Mouse (Mus musculus) embryonic facial prominence, embryonic 13.5 days (tissue): ENCODE measurements around the gene Gpr132. TPM values are rescaled to one million over a fixed set of nuclear protein-coding genes. Genes with fewer than 3 reads are reported as not detected.

Source experiments
- ATAC-seq: fragments of 200-750 bp; cut with Nextera tagmentation; 2 replicates; pipeline ENCODE4 v1.8.0; 2017; ENCODE audit warnings: low read depth; ENCODE audit not compliant: insufficient number of reproducible peaks, insufficient read depth, low FRiP score, low TSS enrichment
- H3K27ac ChIP-seq: fragments of 300-500 bp; sonication (generic); 2 replicates; pipeline ENCODE4 v1.5.1; 2015; ENCODE audit warnings: moderate library complexity, mild to moderate bottlenecking, inconsistent platforms
- H3K27me3 ChIP-seq: fragments of 300-500 bp; sonication (generic); 2 replicates; pipeline ENCODE4 v1.6.1; 2015; ENCODE audit warnings: mild to moderate bottlenecking, inconsistent platforms
- H3K36me3 ChIP-seq: fragments of 300-500 bp; sonication (generic); 2 replicates; pipeline ENCODE4 v1.6.1; 2015; ENCODE audit warnings: mild to moderate bottlenecking, inconsistent platforms
- H3K4me1 ChIP-seq: fragments of 300-500 bp; sonication (generic); 2 replicates; pipeline ENCODE4 v1.6.1; 2015; ENCODE audit warnings: inconsistent platforms
- H3K4me2 ChIP-seq: fragments of 300-500 bp; sonication (generic); 2 replicates; pipeline ENCODE4 v1.6.1; 2015; ENCODE audit warnings: moderate library complexity, mild to moderate bottlenecking, inconsistent platforms
- H3K4me3 ChIP-seq: fragments of 300-500 bp; sonication (generic); 2 replicates; pipeline ENCODE4 v1.5.1; 2015; ENCODE audit warnings: mild to moderate bottlenecking, inconsistent platforms
- H3K9ac ChIP-seq: fragments of 300-500 bp; sonication (generic); 2 replicates; pipeline ENCODE4 v1.6.1; 2015; ENCODE audit warnings: mild to moderate bottlenecking, inconsistent platforms
- H3K9me3 ChIP-seq: fragments of 300-500 bp; sonication (generic); 2 replicates; pipeline ENCODE4 v1.6.1; 2016; ENCODE audit warnings: inconsistent platforms
- WGBS: fragments of 180-500 bp; shearing (Covaris S2); methylation state at CpG from one replicate; pipeline ENCODE4 v1.1.7; 2015; ENCODE audit warnings: mixed read lengths; 5-methylcytosine and 5-hydroxymethylcytosine counted together
- polyA plus RNA-seq: library from polyadenylated mRNA; unstranded; fragments of >200 nt; fragmentation: Nextera tagmentation; extraction: Ambion mirVana; gene quantifications from 2 replicates; pipeline ENCODE4 v1.2.1, GENCODE M21; 2015

The Gpr132 gene
- polyA plus RNA-seq, 1 experiment from 2014 or later = not detected

DNA sequence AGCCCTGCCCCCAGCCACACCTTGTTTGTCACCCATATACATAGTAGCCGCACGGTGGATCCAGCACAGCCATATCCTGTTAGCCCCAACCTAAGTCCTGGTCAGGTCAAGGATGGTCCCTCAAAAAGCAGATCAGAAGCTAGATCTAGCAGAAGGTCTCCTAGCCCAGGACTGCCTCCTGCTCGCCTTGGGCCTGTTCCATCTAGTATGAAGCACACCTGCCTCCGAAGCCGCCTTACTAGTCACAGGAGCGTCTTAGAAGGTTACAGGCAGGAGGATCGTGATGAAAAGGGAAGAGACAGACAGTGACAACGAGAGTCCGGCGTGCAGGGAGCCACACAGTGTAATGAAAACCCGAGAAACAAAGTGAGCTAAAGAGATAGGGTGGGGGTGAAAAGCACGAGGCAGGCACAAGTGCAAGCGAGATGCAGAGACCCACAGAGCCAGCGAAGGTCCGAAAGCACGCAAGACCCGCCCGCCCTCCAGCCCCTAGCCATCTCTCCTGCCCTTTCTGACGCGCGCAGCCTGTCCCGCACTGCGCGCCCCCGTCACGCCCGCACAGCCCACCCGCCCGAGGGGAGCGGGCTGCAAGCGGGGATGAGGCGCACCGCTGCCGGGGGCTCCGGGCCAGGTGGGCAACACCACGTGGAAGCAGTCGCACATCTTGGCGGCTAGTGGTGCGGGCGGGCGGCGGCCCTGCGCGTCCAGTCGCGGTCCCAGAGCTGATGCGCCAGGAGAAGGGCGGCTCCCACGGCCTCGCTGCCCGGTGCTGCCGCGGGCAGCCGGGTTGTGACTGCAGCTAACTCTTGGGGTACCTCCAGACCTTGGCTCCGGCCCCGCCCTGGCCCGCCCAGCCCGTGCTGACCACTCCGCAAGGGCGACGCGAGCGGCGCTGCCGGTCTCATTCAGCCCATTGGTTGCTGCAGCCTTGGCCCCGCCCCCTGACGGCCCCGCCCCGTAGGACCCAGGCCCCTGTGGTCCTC lies 65.9 kb downstream of the Gpr132 start, which contains the start of gene Ahnak2:
Ahnak2 (minus strand) TSS at position 794 of the 983 bp plus-strand sequence.
- Histone ChIP-seq H3K4me2 (peak within 1 kb of the TSS; percentile 100), H3K27me3 (peaks cover 38% of the 10 kb centered on the region), H3K36me3 (no peaks in the 10 kb centered on the region), H3K9ac (peak within 1 kb of the TSS; percentile 72), H3K4me1 (peaks cover 46% of the 10 kb centered on the region), H3K4me3 (peak within 1 kb of the TSS; percentile 56), H3K27ac (no peak within 1 kb of the TSS), H3K9me3 (no peaks in the 10 kb centered on the region)
- no peak for ATAC-seq
- 8% methylated on average over 42 of the region's 69 CpGs for WGBS

Other genes starting within 250 kb of the Gpr132 start
- gene Adssl1, start 248.2 kb downstream of the Gpr132 start, polyA plus RNA-seq = 4.3 and 4.4 TPM in 2 replicates
- gene Siva1, start 223.5 kb downstream of the Gpr132 start, polyA plus RNA-seq = 249 and 252 TPM in 2 replicates
- 49.7 and 60.0 TPM in 2 replicates for gene Akt1, start 193.3 kb downstream of the Gpr132 start, polyA plus RNA-seq
- gene Zbtb42, start 189.4 kb downstream of the Gpr132 start, polyA plus RNA-seq = 2.3 and 3.1 TPM in 2 replicates
- gene Cep170b, start 147.8 kb downstream of the Gpr132 start, polyA plus RNA-seq = 13.8 and 16.7 TPM in 2 replicates
- 6.1 and 7.3 TPM in 2 replicates for gene Pld4, start 107.6 kb downstream of the Gpr132 start, polyA plus RNA-seq
- 0.95 and 1.2 TPM in 2 replicates for gene Ahnak2, start 65.6 kb downstream of the Gpr132 start, polyA plus RNA-seq
- 8.3 and 9.8 TPM in 2 replicates for gene Clba1, start 59.3 kb downstream of the Gpr132 start, polyA plus RNA-seq
- 139 and 147 TPM in 2 replicates for gene Cdca4, start 38.8 kb downstream of the Gpr132 start, polyA plus RNA-seq
- gene Jag2, start 61.5 kb upstream of the Gpr132 start, polyA plus RNA-seq = 7.4 and 11.5 TPM in 2 replicates
- gene Nudt14, start 73.9 kb upstream of the Gpr132 start, polyA plus RNA-seq = 83.4 and 103 TPM in 2 replicates
- 29.3 and 29.5 TPM in 2 replicates for gene Btbd6, start 108.3 kb upstream of the Gpr132 start, polyA plus RNA-seq
- gene Brf1, start 132.5 kb upstream of the Gpr132 start, polyA plus RNA-seq = 74.9 and 80.1 TPM in 2 replicates
- gene Pacs2, start 146.3 kb upstream of the Gpr132 start, polyA plus RNA-seq = 13.3 and 14.2 TPM in 2 replicates
- not detected in 2 replicates for gene Tex22, start 206.3 kb upstream of the Gpr132 start, polyA plus RNA-seq
- 18.5 and 18.6 TPM in 2 replicates for gene Mta1, start 230.1 kb upstream of the Gpr132 start, polyA plus RNA-seq